13 mouse cellular contexts compared by ENCODE assay signal in the genomic region with DNA sequence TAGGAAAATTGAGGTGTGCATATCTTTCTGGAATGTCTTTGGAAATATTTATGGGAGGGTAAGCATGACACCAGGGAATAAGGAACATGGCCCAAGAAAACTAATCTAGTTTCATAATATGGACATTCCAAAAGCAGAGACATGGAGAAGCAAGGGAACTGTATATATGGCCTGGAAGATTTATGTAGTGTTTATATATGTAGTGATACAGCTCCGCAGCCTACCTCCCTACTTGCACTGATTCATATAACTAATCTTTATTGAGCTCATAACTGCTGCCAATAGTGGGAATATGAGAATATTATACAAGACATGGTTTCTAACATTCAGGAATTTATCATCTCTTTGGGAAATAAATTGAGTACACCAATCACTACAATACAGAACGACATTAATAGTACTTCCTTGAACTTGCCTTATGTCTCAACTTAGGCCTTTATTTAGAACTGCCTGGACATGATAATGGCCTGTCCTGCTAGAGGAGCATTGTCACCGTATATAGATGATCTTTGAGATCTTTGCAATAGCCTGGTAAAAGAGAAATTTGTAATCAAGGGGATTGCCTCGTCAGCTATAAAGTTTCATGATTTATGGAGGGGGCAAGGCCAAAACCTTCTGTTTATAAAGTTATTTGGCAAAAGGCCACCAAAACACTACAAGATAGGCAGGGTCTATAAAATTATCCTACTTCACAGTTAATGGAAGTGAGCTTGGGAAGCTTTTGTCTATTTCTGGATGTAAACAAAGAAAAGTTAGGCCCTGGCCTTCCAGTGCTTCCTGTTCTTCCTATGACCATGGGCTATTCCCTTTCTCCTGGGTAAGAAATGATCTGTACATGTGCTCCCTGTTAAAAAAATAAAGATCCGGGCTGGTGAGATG.
"Had no signal": no experiment of that assay in that cellular context is flagged by ENCODE, and none has a peak within 500 bp of the region (broad histone marks: within the 10 kb centered on the region; RNA-seq: fewer than 3 reads in every experiment).

No protein-coding gene starts in this region.

- H3K4me1 ChIP-seq: midbrain, embryonic 12.5 days had no signal

- H3K36me3 ChIP-seq: midbrain, embryonic 12.5 days had no signal

- H3K9me3 ChIP-seq: midbrain, embryonic 12.5 days had no signal

- H3K4me2 ChIP-seq: midbrain, embryonic 12.5 days had no signal

- H3K27me3 ChIP-seq: midbrain, embryonic 12.5 days had no signal

- ATAC-seq: hindbrain, postnatal 0 days; midbrain, embryonic 16.5 days had no signal

- DNase-seq: kidney, adult 11 months; kidney, adult 9 months; kidney, postnatal 10 days; left cerebral cortex, postnatal 4 days; lung, adult 18-20 months; lung, postnatal 14 days; right cerebral cortex, adult 18-20 months; right cerebral cortex, postnatal 25 days; thymus, postnatal 36 days had no signal

- H3K9ac ChIP-seq: liver, embryonic 14.5 days; midbrain, embryonic 12.5 days had no signal

- H3K27ac ChIP-seq: hindbrain, postnatal 0 days; liver, embryonic 14.5 days; midbrain, embryonic 12.5 days had no signal

- H3K4me3 ChIP-seq: midbrain, embryonic 12.5 days had no signal
